Mouse (Mus musculus) activated CD4-positive, CD25-positive, alpha-beta regulatory T cell, adult 4 months (primary cell): ENCODE measurements around the gene Tanc1. TPM values are rescaled to one million over a fixed set of nuclear protein-coding genes. Genes with fewer than 3 reads are reported as not detected.

Experiments
- ATAC-seq: one replicate; pipeline ENCODE4 v1.8.0; 2017
- polyA plus RNA-seq, 2 experiments: library from polyadenylated mRNA; unstranded; fragments of 100-300 nt; shearing (Covaris generic); gene quantifications; one replicate each; pipeline ENCODE4 v1.2.1; 2017

The Tanc1 gene
- polyA plus RNA-seq, 2 experiments from 2014 or later, result 7.2 to 8.7 TPM

- ATAC-seq, result no peak
These were observed 153.8 kb downstream of the Tanc1 start for GRCm38 (mm10) chr2:59765671-59766070.

- no peak for ATAC-seq
These were observed 156.1 kb downstream of the Tanc1 start for GRCm38 (mm10) chr2:59767893-59768292.

GRCm38 (mm10) chr2:59768661-59769384 is 157.0 kb downstream of the Tanc1 start:
- no peak for ATAC-seq

GRCm38 (mm10) chr2:59769385-59769735 is 157.5 kb downstream of the Tanc1 start:
- ATAC-seq, result no peak

GRCm38 (mm10) chr2:59771708-59772107 is 159.9 kb downstream of the Tanc1 start:
- no peak for ATAC-seq

- no peak for ATAC-seq
These were observed 160.4 kb downstream of the Tanc1 start for GRCm38 (mm10) chr2:59772261-59772683.

GRCm38 (mm10) chr2:59774374-59774773 is 162.5 kb downstream of the Tanc1 start:
- no peak for ATAC-seq

GRCm38 (mm10) chr2:59775148-59775547 is 163.3 kb downstream of the Tanc1 start:
- no peak for ATAC-seq

- no peak for ATAC-seq
These were observed 164.0 kb downstream of the Tanc1 start for GRCm38 (mm10) chr2:59775820-59776219.

- no peak for ATAC-seq
These were observed 167.5 kb downstream of the Tanc1 start for GRCm38 (mm10) chr2:59779355-59779754.

- ATAC-seq, result no peak
These were observed 168.4 kb downstream of the Tanc1 start for GRCm38 (mm10) chr2:59780240-59780639.

GRCm38 (mm10) chr2:59783055-59783831 is 171.4 kb downstream of the Tanc1 start:
- ATAC-seq, result no peak

- ATAC-seq, result no peak
These were observed 172.2 kb downstream of the Tanc1 start for GRCm38 (mm10) chr2:59783832-59784627.

GRCm38 (mm10) chr2:59784628-59784883 is 172.7 kb downstream of the Tanc1 start:
- ATAC-seq, result no peak

- ATAC-seq, result no peak
These were observed 173.8 kb downstream of the Tanc1 start for GRCm38 (mm10) chr2:59785597-59785996.

- no peak for ATAC-seq
These were observed 177.1 kb downstream of the Tanc1 start for GRCm38 (mm10) chr2:59788704-59789500.

- no peak for ATAC-seq
These were observed 179.8 kb downstream of the Tanc1 start for GRCm38 (mm10) chr2:59791596-59791995.

- no peak for ATAC-seq
These were observed 181.5 kb downstream of the Tanc1 start for GRCm38 (mm10) chr2:59793337-59793736.

GRCm38 (mm10) chr2:59794838-59795237 is 183.0 kb downstream of the Tanc1 start:
- ATAC-seq, result no peak

- no peak for ATAC-seq
These were observed 187.2 kb downstream of the Tanc1 start for GRCm38 (mm10) chr2:59798934-59799532.

GRCm38 (mm10) chr2:59799572-59799971 is 187.7 kb downstream of the Tanc1 start:
- no peak for ATAC-seq
